Mouse (Mus musculus): Measurements from ENCODE around the gene Isy1.
"Not testable (repeated sequence)": the region's sequence is repeated elsewhere in the genome, so short reads cannot be mapped to it uniquely, and the experiment has no call there.

GRCm38 (mm10) chr6:87764296-87764695 lies 74.3 kb downstream of the Isy1 start:
- not testable (repeated sequence) for TF ChIP-seq CTCF, EP300 (IDR thresholded peaks at IDR 0.05)
